Mouse (Mus musculus) Patski (cell line): ENCODE measurements around the gene Lilra5. TPM values are rescaled to one million over a fixed set of nuclear protein-coding genes. Genes with fewer than 3 reads are reported as not detected.

Experiments
- ATAC-seq: fragments of 100-300 bp; one replicate; pipeline ENCODE4 v1.8.0; 2021
- CTCF ChIA-PET: fragments of 350-600 bp; sonication (Branson Sonifier 250); formaldehyde crosslinking; loops from one replicate; lab custom pipeline; 2022; ENCODE audit warnings: inconsistent platforms; lab: Charles Lee
- POLR2A ChIA-PET: fragments of 350-600 bp; sonication (Branson Sonifier 250); formaldehyde crosslinking; loops from one replicate; lab custom pipeline; 2022; ENCODE audit warnings: antibody characterized with exemption, inconsistent platforms; lab: Charles Lee
- DNase-seq: peaks from one replicate; pipeline ENCODE4 v3.0.0-alpha.2; 2011; ENCODE audit warnings: low read depth, low spot score
- H3K27me3 ChIP-seq: fragments of 371-371 bp; one replicate; pipeline ENCODE4 v1.5.1; 2021
- CTCF ChIP-seq: fragments of 100-300 bp; IDR thresholded peaks from one replicate; pipeline ENCODE4 v1.5.1; 2021
- in situ Hi-C: fragments of 300-500 bp; cut with MboI; formaldehyde crosslinking; loops from 3 replicates; pipeline ENCODE4 v1.11.1; 2018; ENCODE audit warnings: low pct_unique_long_range_greater_than_20kb, mixed read lengths
- polyA plus RNA-seq: library from polyadenylated mRNA; unstranded; gene quantifications from one replicate; pipeline ENCODE4 v1.2.3, GENCODE M21; 2021

Gene Lilra5
- polyA plus RNA-seq, 1 experiment from 2014 or later = not detected

DNA sequence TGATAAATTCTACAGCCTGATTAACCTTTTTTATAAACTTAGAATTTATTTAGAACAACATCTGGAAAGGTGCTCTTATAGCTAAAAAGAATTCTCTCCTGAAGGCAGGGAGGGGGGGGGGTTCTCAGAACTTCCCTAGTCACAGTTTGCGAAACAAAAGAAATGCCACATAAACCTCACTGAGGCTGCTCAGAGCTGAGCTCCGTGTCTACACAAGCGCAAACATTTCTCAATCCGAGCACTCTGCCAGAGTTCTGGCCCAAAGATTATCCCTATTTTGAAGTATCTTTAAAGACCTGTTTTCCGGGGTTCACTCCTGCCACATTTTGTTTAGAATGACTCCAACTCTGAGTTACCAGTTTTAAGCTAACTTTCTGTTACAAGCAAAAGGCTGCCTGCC is 55.1 kb downstream of the Lilra5 start:
- ChIA-PET CTCF (no interaction called here), POLR2A (no interaction called here)
- in situ Hi-C loops = no loop called here
- H3K27me3 ChIP-seq = no peaks in the 10 kb centered on the region
- no peak for ATAC-seq
- TF ChIP-seq CTCF = no peak
- DNase-seq = no peak

Other genes starting within 250 kb of the Lilra5 start
- 0.01 TPM for gene Lair1, start 174.6 kb upstream of the Lilra5 start, polyA plus RNA-seq
- gene Ttyh1, start 118.3 kb upstream of the Lilra5 start, polyA plus RNA-seq = 0.12 TPM
- 92.8 TPM for gene Leng8, start 100.7 kb upstream of the Lilra5 start, polyA plus RNA-seq
- gene Leng9, start 87.4 kb upstream of the Lilra5 start, polyA plus RNA-seq = 6.4 TPM
- 0.58 TPM for gene Cdc42ep5, start 72.9 kb upstream of the Lilra5 start, polyA plus RNA-seq
- gene Ncr1, start 100.0 kb downstream of the Lilra5 start, polyA plus RNA-seq = not detected
- not detected for gene Gp6, start 160.0 kb downstream of the Lilra5 start, polyA plus RNA-seq
- 45.3 TPM for gene Rdh13, start 207.9 kb downstream of the Lilra5 start, polyA plus RNA-seq
- 0.04 TPM for gene Eps8l1, start 222.9 kb downstream of the Lilra5 start, polyA plus RNA-seq